Mouse (Mus musculus): Measurements from ENCODE around the gene Golm1.

The Golm1 gene

GRCm38 (mm10) chr13:59647484-59647883 is 28.1 kb downstream of the Golm1 start:
- DNase-seq (ENCODE audit: low spot score) = no peak

- peak; percentile 42 for DNase-seq (ENCODE audit: low spot score)
Measured at GRCm38 (mm10) chr13:59646674-59647244, 28.9 kb downstream of the Golm1 start.

- DNase-seq (ENCODE audit: low spot score) = no peak
Measured at GRCm38 (mm10) chr13:59645491-59645890, 30.1 kb downstream of the Golm1 start.

- DNase-seq (ENCODE audit: low spot score) = no peak
Measured at GRCm38 (mm10) chr13:59642818-59643217, 32.8 kb downstream of the Golm1 start.

- DNase-seq (ENCODE audit: low spot score) = no peak
Measured at GRCm38 (mm10) chr13:59640178-59640440, 35.5 kb downstream of the Golm1 start.

- no peak for DNase-seq (ENCODE audit: low spot score)
Measured at GRCm38 (mm10) chr13:59639368-59640177, 36.0 kb downstream of the Golm1 start.

- DNase-seq (ENCODE audit: low spot score) = no peak
Measured at GRCm38 (mm10) chr13:59637800-59638199, 37.8 kb downstream of the Golm1 start.

- no peak for DNase-seq (ENCODE audit: low spot score)
Measured at GRCm38 (mm10) chr13:59634637-59635036, 41.0 kb downstream of the Golm1 start.

- DNase-seq (ENCODE audit: low spot score) = no peak
Measured at GRCm38 (mm10) chr13:59626739-59627138, 48.9 kb downstream of the Golm1 start.

GRCm38 (mm10) chr13:59624903-59625302 is 50.7 kb downstream of the Golm1 start:
- DNase-seq (ENCODE audit: low spot score) = no peak

- DNase-seq (ENCODE audit: low spot score) = no peak
Measured at GRCm38 (mm10) chr13:59624389-59624788, 51.2 kb downstream of the Golm1 start.

GRCm38 (mm10) chr13:59621643-59622489 is 53.7 kb downstream of the Golm1 start:
- DNase-seq (ENCODE audit: low spot score) = no peak

- no peak for DNase-seq (ENCODE audit: low spot score)
Measured at GRCm38 (mm10) chr13:59618463-59618862, 57.1 kb downstream of the Golm1 start.

- no peak for DNase-seq (ENCODE audit: low spot score)
Measured at GRCm38 (mm10) chr13:59615554-59615953, 60.1 kb downstream of the Golm1 start.

- DNase-seq (ENCODE audit: low spot score) = no peak
Measured at GRCm38 (mm10) chr13:59615152-59615551, 60.5 kb downstream of the Golm1 start.

GRCm38 (mm10) chr13:59613868-59614267 is 61.7 kb downstream of the Golm1 start:
- DNase-seq (ENCODE audit: low spot score) = no peak

GRCm38 (mm10) chr13:59610437-59610836 is 65.2 kb downstream of the Golm1 start:
- no peak for DNase-seq (ENCODE audit: low spot score)

- DNase-seq (ENCODE audit: low spot score) = no peak
Measured at GRCm38 (mm10) chr13:59609885-59610284, 65.7 kb downstream of the Golm1 start.

GRCm38 (mm10) chr13:59605221-59605922 is 70.2 kb downstream of the Golm1 start:
- peak; percentile 26 for DNase-seq (ENCODE audit: low spot score)

GRCm38 (mm10) chr13:59604511-59604910 is 71.1 kb downstream of the Golm1 start:
- DNase-seq (ENCODE audit: low spot score) = no peak

- no peak for DNase-seq (ENCODE audit: low spot score)
Measured at GRCm38 (mm10) chr13:59603096-59603495, 72.5 kb downstream of the Golm1 start.

- no peak for DNase-seq (ENCODE audit: low spot score)
Measured at GRCm38 (mm10) chr13:59592630-59593029, 83.0 kb downstream of the Golm1 start.

Measured in yolk sac, embryonic 10.5 days (tissue).